Mouse (Mus musculus) naive thymus-derived CD4-positive, alpha-beta T cell, adult 2 months (primary cell): ENCODE measurements around the gene Trpm4.
"Not testable (repeated sequence)": the region's sequence is repeated elsewhere in the genome, so short reads cannot be mapped to it uniquely, and the experiment has no call there.

Experiments
- DNase-seq: peaks from one replicate; pipeline ENCODE4 v3.0.0-alpha.2; 2011; ENCODE audit warnings: low read depth

Trpm4 gene

GRCm38 (mm10) chr7:45333431-45333982 lies at the start of gene Trpm4:
Trpm4 (minus strand) TSS chr7:45333780.
- peak; percentile 85 for DNase-seq

- DNase-seq = no peak
Measured at GRCm38 (mm10) chr7:45376057-45376456, 42.5 kb upstream of the Trpm4 start.

- no peak for DNase-seq
Measured at GRCm38 (mm10) chr7:45374620-45375019, 41.0 kb upstream of the Trpm4 start.

GRCm38 (mm10) chr7:45372371-45372770 lies 38.8 kb upstream of the Trpm4 start:
- no peak for DNase-seq

GRCm38 (mm10) chr7:45370475-45371311 lies 37.1 kb upstream of the Trpm4 start, which contains the start of gene Lin7b:
Lin7b (minus strand) TSS chr7:45370583.
- peak; percentile 92 for DNase-seq

GRCm38 (mm10) chr7:45369836-45370474 lies 36.4 kb upstream of the Trpm4 start:
- DNase-seq = no peak

GRCm38 (mm10) chr7:45369022-45369745 lies 35.6 kb upstream of the Trpm4 start:
- DNase-seq = peak; percentile 33

- no peak for DNase-seq
Measured at GRCm38 (mm10) chr7:45368178-45368577, 34.6 kb upstream of the Trpm4 start.

GRCm38 (mm10) chr7:45367020-45367880 lies 33.7 kb upstream of the Trpm4 start:
- DNase-seq = peak; percentile 97

GRCm38 (mm10) chr7:45366652-45367019 lies 33.1 kb upstream of the Trpm4 start, which contains the start of gene Ppfia3:
Ppfia3 (minus strand) TSS chr7:45367019.
- no peak for DNase-seq

- DNase-seq = peak; percentile 44
Measured at GRCm38 (mm10) chr7:45365742-45366651, 32.4 kb upstream of the Trpm4 start.

GRCm38 (mm10) chr7:45363983-45364382 lies 30.4 kb upstream of the Trpm4 start:
- no peak for DNase-seq

- DNase-seq = peak; percentile 76
Measured at GRCm38 (mm10) chr7:45362801-45363200, 29.2 kb upstream of the Trpm4 start.

GRCm38 (mm10) chr7:45361243-45361804 lies 27.7 kb upstream of the Trpm4 start:
- DNase-seq = peak; percentile 90

GRCm38 (mm10) chr7:45360404-45361125 lies 27.0 kb upstream of the Trpm4 start:
- DNase-seq = no peak

- not testable (repeated sequence) for DNase-seq
Measured at GRCm38 (mm10) chr7:45359081-45359480, 25.5 kb upstream of the Trpm4 start.

GRCm38 (mm10) chr7:45356087-45356486 lies 22.5 kb upstream of the Trpm4 start:
- no peak for DNase-seq

GRCm38 (mm10) chr7:45355318-45356020 lies 21.9 kb upstream of the Trpm4 start:
- no peak for DNase-seq

GRCm38 (mm10) chr7:45353041-45353440 lies 19.5 kb upstream of the Trpm4 start:
- no peak for DNase-seq
